Mouse (Mus musculus) lung, postnatal 0 days (tissue): Measurements from ENCODE around the gene Rtcb.

Source experiments
- CTCF ChIP-seq: IDR thresholded peaks from 2 replicates; pipeline ENCODE4 v1.5.1; 2016; ENCODE audit warnings: antibody characterized with exemption, mild to moderate bottlenecking
- EP300 ChIP-seq: IDR thresholded peaks from 2 replicates; pipeline ENCODE4 v1.6.1; 2016; ENCODE audit warnings: antibody characterized with exemption, mild to moderate bottlenecking, control low read depth

GRCm38 (mm10) chr10:85968731-85969130 is 11.1 kb upstream of the Rtcb start:
- TF ChIP-seq CTCF = no peak
- no peak for TF ChIP-seq EP300
